Mouse (Mus musculus): Measurements from ENCODE around the gene Src.

GRCm38 (mm10) chr2:157501324-157501723 lies 83.1 kb downstream of the Src start:
- no peak for TF ChIP-seq CTCF (IDR thresholded peaks at IDR 0.05; ENCODE audit: low read depth)
- TF ChIP-seq EP300 (IDR thresholded peaks at IDR 0.05; ENCODE audit: low read depth) = no peak
